Mouse (Mus musculus) testis, adult 2 months (tissue): ENCODE data around the gene Traf4. TPM values are rescaled to one million over a fixed set of nuclear protein-coding genes. Genes with fewer than 3 reads are reported as not detected.
A peak's percentile ranks its signal among the peaks of the same experiment; 100 is the strongest.

ENCODE experiments used
- H3K27ac ChIP-seq: fragments of 200-500 bp; 2 replicates; pipeline ENCODE4 v1.5.1; 2012; ENCODE audit warnings: low read depth, low read length; ENCODE audit not compliant: control insufficient read depth, insufficient read depth
- H3K27me3 ChIP-seq: fragments of 200-500 bp; 2 replicates; pipeline ENCODE4 v1.6.1; 2012; ENCODE audit warnings: mild to moderate bottlenecking, low read length, moderate library complexity; ENCODE audit not compliant: control insufficient read depth, insufficient read depth
- H3K36me3 ChIP-seq: fragments of 200-500 bp; 2 replicates; pipeline ENCODE4 v1.6.1; 2012; ENCODE audit warnings: mild to moderate bottlenecking, low read length; ENCODE audit not compliant: control insufficient read depth, insufficient read depth
- H3K4me1 ChIP-seq: fragments of 200-500 bp; 2 replicates; pipeline ENCODE4 v1.6.1; 2012; ENCODE audit warnings: low read length; ENCODE audit not compliant: control insufficient read depth, insufficient read depth
- H3K4me3 ChIP-seq: fragments of 200-500 bp; 2 replicates; pipeline ENCODE4 v1.5.1; 2012; ENCODE audit warnings: low read depth, mild to moderate bottlenecking, low read length, moderate library complexity, mixed read lengths; ENCODE audit not compliant: control insufficient read depth
- CTCF ChIP-seq: fragments of 200-500 bp; IDR thresholded peaks from 2 replicates; pipeline ENCODE4 v1.5.1; 2012; ENCODE audit warnings: low read depth, mild to moderate bottlenecking, inconsistent platforms, low read length, moderate library complexity; ENCODE audit not compliant: control insufficient read depth, insufficient read depth, insufficient replicate concordance
- POLR2A ChIP-seq: fragments of 200-500 bp; IDR thresholded peaks from 2 replicates; pipeline ENCODE4 v1.6.1; 2012; ENCODE audit warnings: low read depth, mild to moderate bottlenecking, inconsistent platforms, low read length, moderate library complexity; ENCODE audit not compliant: control insufficient read depth
- polyA plus RNA-seq: library from polyadenylated mRNA; depleted of rRNA; stranded (reverse); fragments of >200 nt; gene quantifications from 2 replicates; pipeline ENCODE4 v1.2.3, GENCODE M21; 2012

The Traf4 gene
- polyA plus RNA-seq, 1 experiment, result 9.5 TPM

GRCm38 (mm10) chr11:78176905-78177331 is 11.5 kb upstream of the Traf4 start:
- no peaks in the 10 kb centered on the region for H3K27me3 ChIP-seq
- peak overlapping the region; percentile 88 for H3K4me3 ChIP-seq
- H3K36me3 ChIP-seq, result peaks cover 1% of the 10 kb centered on the region
- peak overlapping the region; percentile 88 for H3K27ac ChIP-seq
- TF ChIP-seq POLR2A, result no peak
- peaks cover 21% of the 10 kb centered on the region for H3K4me1 ChIP-seq

- H3K27ac ChIP-seq, result peak within 1 kb of the TSS; percentile 88
- H3K4me1 ChIP-seq, result peaks cover 21% of the 10 kb centered on the region
- no peaks in the 10 kb centered on the region for H3K27me3 ChIP-seq
- TF ChIP-seq POLR2A, result no peak
- no peak for TF ChIP-seq CTCF
- H3K4me3 ChIP-seq, result peak within 1 kb of the TSS; percentile 88
- peaks cover 1% of the 10 kb centered on the region for H3K36me3 ChIP-seq
These were observed 11.0 kb upstream of the Traf4 start, which contains the start of the genes Nek8 and Tlcd1 for GRCm38 (mm10) chr11:78176402-78176862. Nek8 (minus strand) TSS chr11:78176675. Tlcd1 (plus strand) TSS chr11:78176711.

DNA sequence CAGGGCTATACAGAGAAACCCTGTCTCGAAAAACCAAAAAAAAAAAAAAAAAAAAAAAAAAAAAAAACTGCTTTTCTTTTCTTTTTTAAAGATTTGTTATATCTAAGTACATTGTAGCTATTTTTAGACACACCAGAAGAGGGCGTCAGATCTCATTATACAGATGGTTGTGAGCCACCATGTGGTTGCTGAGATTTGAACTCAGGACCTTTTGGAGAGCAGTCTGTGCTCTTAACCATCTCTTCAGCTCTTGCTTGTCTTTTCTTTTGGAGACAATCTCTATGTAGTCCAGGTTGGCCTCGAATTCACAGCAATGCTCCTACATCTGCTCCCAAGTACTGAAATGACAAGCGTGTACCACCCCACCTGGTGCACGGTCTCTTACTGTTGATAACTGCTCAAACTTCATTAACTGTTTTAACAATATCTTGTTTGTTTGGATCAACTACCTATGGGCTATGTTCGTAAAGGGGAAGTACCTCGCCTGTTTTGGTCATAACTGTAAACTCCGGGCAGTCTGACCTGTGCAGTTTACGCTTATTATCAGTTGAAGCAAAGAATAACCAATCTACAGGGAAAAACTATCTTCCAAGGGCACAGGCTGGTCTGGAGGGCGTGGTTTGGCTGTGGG is 10.5 kb upstream of the Traf4 start:
- Histone ChIP-seq H3K4me3 (peak overlapping the region; percentile 88), H3K4me1 (peaks cover 21% of the 10 kb centered on the region), H3K27ac (no peak overlapping the region), H3K27me3 (no peaks in the 10 kb centered on the region), H3K36me3 (peaks cover 1% of the 10 kb centered on the region)
- no peak for TF ChIP-seq POLR2A
- TF ChIP-seq CTCF, result no peak

- no peak overlapping the region for H3K27ac ChIP-seq
- no peaks in the 10 kb centered on the region; the same call in 1 of the 2 replicates for H3K36me3 ChIP-seq
- no peaks in the 10 kb centered on the region for H3K27me3 ChIP-seq
- no peak overlapping the region for H3K4me3 ChIP-seq
- H3K4me1 ChIP-seq, result peaks cover 21% of the 10 kb centered on the region
- no peak for TF ChIP-seq POLR2A
- no peak for TF ChIP-seq CTCF
These were observed 9.1 kb upstream of the Traf4 start for GRCm38 (mm10) chr11:78174506-78174905.

DNA sequence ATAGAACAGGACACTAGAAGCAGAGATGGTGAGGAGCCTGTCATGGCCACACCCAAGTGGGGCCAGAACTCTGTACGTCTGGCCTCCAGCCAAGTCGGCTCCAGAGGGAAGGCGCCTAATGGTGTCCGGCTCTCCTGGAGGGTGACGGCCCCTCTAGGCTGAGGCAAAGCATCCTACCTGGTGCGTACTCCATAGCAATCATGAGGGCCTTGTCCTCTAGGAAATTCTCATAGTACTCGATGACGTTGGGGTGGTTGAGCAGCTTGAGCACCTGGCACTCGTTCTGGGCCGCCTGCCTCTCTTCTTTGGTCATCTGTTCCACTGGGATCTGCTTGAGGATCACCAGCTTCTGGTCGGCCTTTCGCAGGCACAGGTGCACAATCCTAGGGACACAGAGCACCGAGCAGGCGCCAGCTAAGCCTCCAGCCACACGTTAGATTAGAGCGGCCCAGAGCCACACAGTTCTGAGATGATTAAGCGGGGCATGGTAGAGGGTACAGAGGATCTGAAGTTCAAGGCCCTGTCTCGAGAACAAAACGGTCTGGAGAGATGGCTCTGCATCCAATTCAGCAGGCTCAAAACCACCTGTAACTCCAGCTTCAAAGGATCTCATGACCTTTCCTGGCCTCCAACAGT is 7.5 kb upstream of the Traf4 start:
- Histone ChIP-seq H3K4me3 (no peak overlapping the region), H3K27me3 (no peaks in the 10 kb centered on the region), H3K4me1 (peaks cover 17% of the 10 kb centered on the region), H3K36me3 (no peaks in the 10 kb centered on the region; the same call in 1 of the 2 replicates), H3K27ac (no peak overlapping the region)
- no peak for TF ChIP-seq CTCF
- TF ChIP-seq POLR2A, result no peak

DNA sequence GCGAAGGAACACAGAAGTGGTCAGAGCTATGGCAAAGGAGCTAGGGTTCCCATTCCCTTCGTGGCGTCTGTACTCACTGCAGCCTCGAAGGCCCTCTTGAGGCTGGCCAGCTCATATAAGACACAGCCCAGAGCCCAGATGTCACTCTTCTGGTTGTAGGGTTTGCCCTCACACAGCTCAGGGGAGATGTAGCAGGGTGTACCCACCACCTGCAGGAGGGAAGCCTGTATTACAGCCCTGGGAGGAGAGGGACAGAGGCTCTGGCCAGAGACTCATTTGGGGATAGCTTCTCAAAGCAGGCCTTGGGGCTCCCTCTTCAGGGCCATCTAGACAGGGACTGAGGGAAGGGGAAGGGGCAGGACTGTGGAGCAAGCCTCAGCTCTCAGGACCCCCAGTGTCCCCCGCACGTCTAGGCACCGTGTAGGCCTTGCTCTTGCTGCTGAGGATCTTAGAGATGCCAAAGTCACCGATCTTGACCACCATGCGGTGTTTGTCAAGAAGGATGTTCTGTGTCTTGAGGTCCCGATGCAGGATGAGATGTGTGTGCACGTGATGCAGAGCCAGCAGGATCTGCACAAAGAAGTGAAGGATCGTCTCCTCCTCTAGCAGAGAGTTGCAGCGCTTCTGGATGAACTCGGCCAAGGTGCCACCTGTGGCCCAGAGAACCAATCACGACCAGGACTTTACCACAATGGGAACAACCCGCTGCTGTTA is 6.8 kb upstream of the Traf4 start:
- H3K36me3 ChIP-seq, result no peaks in the 10 kb centered on the region; the same call in 1 of the 2 replicates
- peaks cover 11% of the 10 kb centered on the region for H3K4me1 ChIP-seq
- no peak for TF ChIP-seq CTCF
- H3K27me3 ChIP-seq, result no peaks in the 10 kb centered on the region
- no peak overlapping the region for H3K4me3 ChIP-seq
- no peak overlapping the region for H3K27ac ChIP-seq

DNA sequence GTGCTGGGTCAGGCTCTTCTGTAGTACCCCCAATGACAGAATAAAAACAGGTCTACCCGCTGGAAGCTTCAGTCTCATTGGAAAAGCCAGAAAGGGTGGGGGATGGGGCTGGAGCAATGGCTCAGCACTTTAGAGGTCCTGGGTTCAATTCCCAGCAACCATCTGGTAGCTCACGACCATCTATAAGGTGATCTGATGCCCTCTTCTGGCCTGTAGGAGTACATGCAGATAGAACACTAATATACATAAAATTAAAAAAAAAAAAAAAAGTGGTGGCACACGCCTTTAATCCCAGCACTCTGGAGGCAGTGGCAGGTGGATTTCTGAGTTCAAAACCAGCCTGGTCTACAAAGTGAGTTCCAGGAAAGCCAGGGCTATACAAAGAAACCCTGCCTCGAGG is 5.9 kb upstream of the Traf4 start:
- H3K27ac ChIP-seq, result no peak overlapping the region
- no peak overlapping the region for H3K4me3 ChIP-seq
- no peaks in the 10 kb centered on the region for H3K27me3 ChIP-seq
- TF ChIP-seq CTCF (no peak), POLR2A (no peak)
- H3K36me3 ChIP-seq, result no peaks in the 10 kb centered on the region; the same call in 1 of the 2 replicates
- H3K4me1 ChIP-seq, result peaks cover 5% of the 10 kb centered on the region
